Mouse (Mus musculus): ENCODE measurements at regions not wholly inside any gene's neighbourhood (a gene's known extent, or its start where the extent isn't known, plus 50 kb on each side); places are given as distances from the start of the nearest gene placed in this dataset.

- in situ Hi-C loops (cut with MboI, MseI): no loop called here
Observed at GRCm38 (mm10) chr14:114804643-114805042, 287.4 kb upstream of the Gpc5 start.

GRCm38 (mm10) chr14:114808621-114809020 lies 283.4 kb upstream of the Gpc5 start:
- in situ Hi-C loops (cut with MboI, MseI): no loop called here

DNA sequence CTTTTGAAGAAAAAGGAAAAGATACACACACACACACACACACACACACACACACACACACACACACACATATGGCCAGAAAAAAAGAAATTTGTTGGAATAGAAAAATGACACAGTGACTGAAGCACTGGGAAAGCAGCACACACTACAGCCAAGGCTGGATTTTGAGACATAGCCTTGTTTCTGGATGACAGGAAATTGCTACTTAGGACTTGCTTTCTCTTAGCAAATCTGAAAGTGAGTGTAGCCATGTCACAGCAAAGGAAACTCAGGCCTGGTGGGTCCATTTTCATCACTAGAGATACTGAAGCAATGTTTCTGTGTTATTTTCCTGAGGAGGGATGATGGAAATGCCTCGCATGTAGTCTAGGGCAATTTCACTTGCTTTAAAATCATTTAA lies 271.3 kb upstream of the Gpc5 start:
- in situ Hi-C loops (cut with MboI, MseI): no loop called here

DNA sequence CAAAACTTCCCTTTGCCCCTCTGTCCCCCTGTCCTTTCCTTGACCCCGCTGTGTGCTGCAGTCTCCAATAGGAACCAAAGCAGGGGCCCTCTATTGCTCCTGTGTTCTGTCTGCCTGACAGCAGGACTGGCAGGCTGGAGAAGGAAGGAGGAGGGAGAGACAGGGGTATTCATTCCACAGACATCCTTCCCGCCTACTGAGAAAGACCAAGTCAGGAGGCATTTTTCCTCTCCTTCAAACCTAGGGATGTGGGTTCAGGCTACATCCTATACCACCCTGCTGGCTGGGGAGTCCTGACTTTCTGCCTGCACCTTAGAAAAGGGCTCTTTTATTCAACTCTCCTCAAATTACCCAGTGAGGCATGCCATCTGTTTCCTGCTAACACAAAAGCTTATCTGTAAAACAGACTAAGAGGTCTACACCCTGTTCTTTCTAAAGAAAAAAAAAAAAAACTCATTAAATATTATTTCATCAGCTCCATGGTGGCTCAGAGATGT lies 270.9 kb upstream of the Gpc5 start:
- in situ Hi-C loops (cut with MboI, MseI): no loop called here

DNA sequence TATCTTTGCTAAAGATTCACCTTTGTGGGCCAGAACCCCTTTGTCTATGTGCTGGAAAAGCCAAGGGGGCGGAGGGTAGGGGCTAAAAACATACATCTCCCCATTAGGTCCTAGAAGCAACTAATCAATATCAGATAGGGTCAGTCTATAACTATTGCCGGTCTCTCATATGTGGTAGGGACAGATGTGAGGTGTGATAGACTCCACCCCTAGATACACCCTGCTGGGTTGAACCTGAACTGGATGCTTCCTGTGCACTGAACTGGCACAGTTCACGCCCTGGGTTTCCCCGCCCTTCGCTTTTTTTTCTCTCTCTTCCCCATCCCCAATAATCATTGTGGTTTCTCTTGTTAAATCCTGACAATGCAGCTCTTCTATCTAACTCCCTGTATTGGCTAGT lies 270.3 kb upstream of the Gpc5 start:
- in situ Hi-C loops (cut with MboI, MseI): no loop called here

DNA sequence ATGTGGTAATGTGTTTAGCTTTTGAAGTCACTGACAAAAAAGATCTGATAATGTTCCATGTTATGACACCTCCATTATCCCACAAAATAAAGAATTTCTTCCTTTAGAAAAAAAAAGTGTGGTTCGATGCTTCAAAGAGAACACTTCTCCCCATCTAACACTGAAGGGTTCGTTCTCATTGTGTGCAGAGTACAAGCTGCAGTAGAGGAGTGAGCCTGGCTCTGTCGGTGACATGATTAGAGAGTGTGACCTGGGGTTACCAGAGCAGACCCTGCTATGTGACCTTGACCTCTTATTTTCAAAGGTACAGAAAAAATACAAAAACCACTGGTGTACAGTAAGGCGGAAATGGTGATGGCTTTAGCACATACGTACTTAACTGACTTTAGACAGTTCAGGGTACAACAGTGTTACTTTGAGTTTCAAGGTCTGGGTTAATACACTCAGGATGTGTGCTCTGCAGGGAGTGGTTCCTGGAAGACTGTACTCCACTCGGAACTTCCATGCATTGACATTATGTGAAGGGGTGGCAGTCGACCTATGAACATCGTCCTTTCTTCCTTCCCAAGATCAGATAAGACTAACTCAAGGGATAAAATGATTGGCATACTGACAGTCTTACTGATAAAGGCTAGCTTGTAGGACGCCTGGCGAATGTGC lies 265.2 kb upstream of the Gpc5 start:
- in situ Hi-C loops (cut with MboI, MseI): no loop called here

DNA sequence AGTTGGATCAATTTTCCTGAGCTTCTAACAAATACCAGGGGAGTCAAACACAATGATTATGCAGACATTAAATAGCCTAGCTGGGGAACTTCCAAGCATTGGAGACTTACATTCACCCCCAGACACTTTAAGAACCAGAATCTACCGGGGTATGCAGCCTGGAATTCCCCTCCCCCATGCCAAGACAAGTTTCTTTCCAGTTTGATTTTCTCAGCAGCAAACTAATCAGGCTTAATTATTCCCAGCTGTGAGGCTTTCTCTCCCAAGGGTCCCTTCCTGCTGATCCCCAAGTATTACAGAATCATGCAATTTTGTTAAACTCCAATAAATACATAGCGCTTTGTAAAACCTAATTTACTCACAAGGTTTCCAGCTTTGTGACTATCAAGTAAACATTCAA lies 262.7 kb upstream of the Gpc5 start:
- in situ Hi-C loops (cut with MboI, MseI): no loop called here

- in situ Hi-C loops (cut with MboI, MseI): no loop called here
Observed at GRCm38 (mm10) chr14:114832987-114833386, 259.0 kb upstream of the Gpc5 start.

- in situ Hi-C loops (cut with MboI, MseI): no loop called here
Observed at GRCm38 (mm10) chr14:114836723-114837349, 255.2 kb upstream of the Gpc5 start.

- in situ Hi-C loops (cut with MboI, MseI): no loop called here
Observed at GRCm38 (mm10) chr14:114837652-114838276, 254.3 kb upstream of the Gpc5 start.

DNA sequence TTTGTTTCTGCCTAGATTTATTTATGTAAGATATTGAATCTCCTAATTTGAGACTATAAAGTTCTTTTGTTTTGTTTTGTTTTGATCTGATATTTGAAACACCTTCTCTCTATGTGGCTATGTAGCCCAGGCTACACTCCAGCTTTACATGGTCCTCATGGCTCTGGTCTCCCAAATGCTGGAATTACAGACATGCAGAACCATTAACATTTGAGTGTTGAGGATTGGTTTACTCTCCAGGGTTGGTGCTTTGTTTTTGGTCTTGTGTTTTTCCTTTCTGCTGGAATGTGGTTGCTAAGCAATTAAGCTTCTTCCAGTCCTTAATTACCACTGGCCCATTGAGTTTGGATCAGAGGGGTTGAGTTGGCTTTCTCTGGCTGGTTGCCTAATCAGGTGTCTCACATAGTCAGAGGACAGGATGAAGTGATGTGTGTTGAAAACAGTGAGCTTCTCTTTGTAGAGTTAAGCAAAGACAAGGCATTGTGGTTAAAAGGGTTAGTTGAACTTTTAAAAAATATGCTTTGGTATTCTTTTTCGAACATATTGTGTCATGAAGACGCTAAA lies 252.6 kb upstream of the Gpc5 start:
- in situ Hi-C loops (cut with MboI, MseI): no loop called here

DNA sequence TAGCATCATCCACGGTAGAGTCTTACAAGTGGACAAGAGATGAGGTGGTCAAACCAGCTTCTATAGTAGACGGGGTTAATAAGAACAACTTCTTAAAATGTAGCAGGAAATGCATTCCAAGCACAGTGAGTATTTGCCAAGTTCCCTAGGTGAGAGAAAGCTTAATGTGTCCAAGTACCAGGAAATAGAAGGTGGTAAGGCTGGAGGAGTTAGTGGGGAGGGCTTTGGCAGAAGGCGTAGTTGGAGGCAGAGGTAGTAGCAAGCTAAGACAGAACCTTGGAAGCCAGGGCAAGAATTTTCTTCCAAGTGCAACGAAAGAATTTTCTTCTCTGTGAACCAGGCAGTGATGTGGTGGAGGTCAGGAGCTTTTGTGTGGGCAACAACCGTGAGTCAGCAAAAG lies 251.2 kb upstream of the Gpc5 start:
- in situ Hi-C loops (cut with MboI, MseI): no loop called here

DNA sequence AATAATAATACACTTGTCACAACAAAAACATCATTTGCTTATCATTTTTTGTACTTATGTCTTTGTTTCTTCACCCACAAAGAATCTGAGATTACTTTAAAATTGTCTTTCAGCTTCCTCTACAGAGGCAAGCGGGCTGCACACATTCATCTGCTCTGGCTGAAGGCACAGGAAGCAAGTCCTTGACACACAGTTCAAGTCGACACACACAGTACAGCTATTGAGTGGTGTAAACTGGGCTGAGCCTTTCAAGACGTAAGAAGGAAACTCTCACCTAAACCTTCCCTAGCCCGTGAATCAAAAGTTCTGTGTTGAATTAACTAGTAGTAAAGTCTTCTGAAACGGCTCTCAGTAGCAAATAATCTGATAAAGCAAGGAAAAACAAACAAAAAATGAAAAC lies 250.5 kb upstream of the Gpc5 start:
- in situ Hi-C loops (cut with MboI, MseI): no loop called here

GRCm38 (mm10) chr14:114842327-114842726 lies 249.7 kb upstream of the Gpc5 start:
- in situ Hi-C loops (cut with MboI, MseI): no loop called here

GRCm38 (mm10) chr14:114843105-114843743 lies 248.8 kb upstream of the Gpc5 start:
- in situ Hi-C loops (cut with MboI, MseI): no loop called here

DNA sequence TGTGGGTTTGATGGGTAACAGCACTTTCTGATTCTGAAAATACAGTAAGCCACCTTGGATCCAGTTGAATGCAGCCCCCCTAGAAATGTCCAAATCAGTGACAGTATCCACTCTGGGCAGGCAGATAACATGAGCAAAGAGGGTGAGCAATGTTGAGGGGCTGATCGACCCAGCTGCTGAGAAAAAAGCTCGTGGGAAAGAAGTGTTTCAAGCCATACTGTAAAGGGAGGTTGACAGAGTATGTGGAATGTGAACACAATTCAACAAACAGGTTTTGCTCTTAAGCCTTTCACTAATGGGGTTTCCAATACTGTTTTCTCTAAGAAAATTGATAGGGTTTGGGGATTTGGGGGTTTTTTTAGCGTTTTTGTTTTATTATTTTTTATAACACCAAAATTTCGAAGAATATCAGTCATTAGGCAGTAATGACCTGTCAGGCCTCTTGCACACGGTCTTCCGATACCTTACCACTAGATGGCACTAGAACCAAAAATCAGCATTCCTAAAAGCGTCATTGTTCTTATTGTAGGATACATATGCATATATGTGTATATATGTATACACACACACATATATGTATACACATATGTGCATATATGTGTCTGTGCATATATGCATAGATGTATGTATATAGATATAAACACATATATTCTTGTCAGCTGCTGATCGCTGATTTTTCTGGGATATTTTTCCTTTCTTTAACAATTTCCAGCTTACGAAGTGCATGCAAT lies 237.5 kb upstream of the Gpc5 start:
- in situ Hi-C loops (cut with MboI, MseI): loop anchor here (5.0 to 10.0 kb wide), 2 partner anchors 118 to 520 kb away; no protein-coding TSS in a partner anchor

DNA sequence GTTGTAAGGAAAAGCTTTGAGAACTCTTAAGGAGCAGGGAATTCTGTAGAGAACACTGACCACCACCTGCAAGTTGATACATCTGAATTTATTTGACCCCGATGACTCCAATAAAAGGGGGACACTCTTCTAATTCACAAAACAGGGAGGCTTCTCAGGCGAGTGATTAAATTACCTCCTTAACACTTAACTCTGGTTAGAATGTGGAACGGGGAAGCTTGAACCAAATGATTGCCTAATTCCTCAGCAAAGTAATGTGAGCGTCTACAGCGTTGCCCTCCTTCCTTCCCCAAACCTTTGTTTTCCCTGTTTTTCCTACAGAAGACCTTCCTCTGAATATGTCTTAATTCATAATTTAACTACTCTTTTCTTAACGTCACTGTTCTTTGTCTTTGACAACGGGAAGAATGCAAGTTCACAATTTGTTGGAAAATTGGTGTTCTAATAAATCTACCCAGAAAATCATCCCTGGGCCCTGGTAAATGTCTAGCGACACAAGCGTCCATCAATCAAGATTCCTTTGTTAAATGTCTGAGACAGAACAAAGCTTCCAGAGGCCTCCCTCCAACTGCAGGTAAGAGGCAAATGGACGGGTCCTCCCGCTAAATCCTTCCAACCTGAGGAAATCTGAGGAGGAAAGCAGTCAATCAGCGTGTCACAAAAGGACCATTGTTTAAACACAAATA lies 236.8 kb upstream of the Gpc5 start:
- in situ Hi-C loops (cut with MboI, MseI): loop anchor here (5.0 to 10.0 kb wide), 2 partner anchors 117 to 520 kb away; no protein-coding TSS in a partner anchor

DNA sequence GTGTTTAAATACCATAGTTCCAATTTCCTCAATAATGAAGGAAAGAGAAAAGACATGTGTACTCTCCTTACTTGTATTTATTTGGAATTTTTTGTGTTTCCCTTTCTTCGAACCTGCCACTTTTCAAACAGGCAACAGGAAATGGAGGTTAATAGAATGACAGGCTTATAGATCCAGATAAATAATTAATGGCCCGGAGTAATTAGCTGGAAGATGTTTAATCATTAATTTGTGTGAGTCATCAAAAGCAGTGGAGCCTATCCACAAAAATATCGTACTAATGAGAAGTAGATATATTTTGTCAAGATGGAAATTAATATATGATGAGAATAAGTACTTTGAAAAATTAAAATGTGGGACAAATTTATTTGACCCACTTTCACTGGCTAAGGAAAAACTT lies 236.3 kb upstream of the Gpc5 start:
- in situ Hi-C loops (cut with MboI, MseI): loop anchor here (5.0 to 10.0 kb wide), 2 partner anchors 117 to 519 kb away; no protein-coding TSS in a partner anchor

GRCm38 (mm10) chr14:114856243-114857031 lies 235.6 kb upstream of the Gpc5 start:
- in situ Hi-C loops (cut with MboI, MseI): loop anchor here (5.0 to 10.0 kb wide), 2 partner anchors 116 to 518 kb away; no protein-coding TSS in a partner anchor

GRCm38 (mm10) chr14:114857171-114857570 lies 234.8 kb upstream of the Gpc5 start:
- in situ Hi-C loops (cut with MboI, MseI): loop anchor here (5.0 to 10.0 kb wide), 2 partner anchors 115 to 518 kb away; no protein-coding TSS in a partner anchor
